Mouse (Mus musculus) hindbrain, embryonic 13.5 days (tissue): ENCODE data around the gene Pif1. TPM values are rescaled to one million over a fixed set of nuclear protein-coding genes. Genes with fewer than 3 reads are reported as not detected.

Experiments
- ATAC-seq: fragments of 200-750 bp; cut with Nextera tagmentation; 2 replicates; pipeline ENCODE4 v1.8.0; 2017; ENCODE audit warnings: moderate TSS enrichment; ENCODE audit not compliant: low FRiP score
- H3K27ac ChIP-seq: fragments of 300-500 bp; sonication (generic); 2 replicates; pipeline ENCODE4 v1.5.1; 2015; ENCODE audit warnings: inconsistent platforms, mild to moderate bottlenecking, moderate library complexity
- H3K27me3 ChIP-seq: fragments of 300-500 bp; sonication (generic); 2 replicates; pipeline ENCODE4 v1.6.1; 2015; ENCODE audit warnings: mild to moderate bottlenecking, inconsistent platforms
- H3K36me3 ChIP-seq: fragments of 300-500 bp; sonication (generic); 2 replicates; pipeline ENCODE4 v1.6.1; 2015; ENCODE audit warnings: mild to moderate bottlenecking, inconsistent platforms
- H3K4me1 ChIP-seq: fragments of 300-500 bp; sonication (generic); replicated peaks from 2 replicates; pipeline ENCODE4 v1.6.1; 2015; ENCODE audit warnings: inconsistent platforms
- H3K4me2 ChIP-seq: fragments of 300-500 bp; sonication (generic); 2 replicates; pipeline ENCODE4 v1.6.1; 2015; ENCODE audit warnings: inconsistent platforms, mild to moderate bottlenecking, moderate library complexity
- H3K4me3 ChIP-seq: fragments of 300-500 bp; sonication (generic); 2 replicates; pipeline ENCODE4 v1.5.1; 2015; ENCODE audit warnings: mild to moderate bottlenecking, inconsistent platforms
- H3K9ac ChIP-seq: fragments of 300-500 bp; sonication (generic); 2 replicates; pipeline ENCODE4 v1.6.1; 2015; ENCODE audit warnings: mild to moderate bottlenecking, inconsistent platforms
- H3K9me3 ChIP-seq: fragments of 300-500 bp; sonication (generic); 2 replicates; pipeline ENCODE4 v1.6.1; 2016; ENCODE audit warnings: inconsistent platforms
- WGBS: fragments of 180-500 bp; shearing (Covaris S2); methylation state at CpG from one replicate; pipeline ENCODE4 v1.1.7; 2015; 5-methylcytosine and 5-hydroxymethylcytosine counted together
- polyA plus RNA-seq: library from polyadenylated mRNA; unstranded; fragments of >200 nt; fragmentation: Nextera tagmentation; extraction: Ambion mirVana; gene quantifications from 2 replicates; pipeline ENCODE4 v1.2.1, GENCODE M21; 2015

Gene Pif1
- polyA plus RNA-seq, 1 experiment from 2014 or later = 3.8 TPM

GRCm38 (mm10) chr9:65630631-65631353 lies 43.8 kb downstream of the Pif1 start:
- peak overlapping the region; percentile 68 for H3K4me3 ChIP-seq
- peak overlapping the region; percentile 78 for H3K9ac ChIP-seq
- WGBS = under 1% methylated on average over 68 of the region's 78 CpGs
- H3K9me3 ChIP-seq = no peaks in the 10 kb centered on the region
- ATAC-seq = peak; percentile 73
- peaks cover 27% of the 10 kb centered on the region for H3K4me1 ChIP-seq
- peak overlapping the region; percentile 93 for H3K4me2 ChIP-seq
- no peaks in the 10 kb centered on the region for H3K36me3 ChIP-seq
- peaks cover 70% of the 10 kb centered on the region for H3K27me3 ChIP-seq
- H3K27ac ChIP-seq = no peak overlapping the region

- Histone ChIP-seq H3K4me3 (peak overlapping the region; percentile 68), H3K4me1 (peaks cover 27% of the 10 kb centered on the region), H3K36me3 (no peaks in the 10 kb centered on the region), H3K9ac (peak overlapping the region; percentile 78), H3K9me3 (no peaks in the 10 kb centered on the region), H3K27me3 (peaks cover 66% of the 10 kb centered on the region), H3K4me2 (peak overlapping the region; percentile 93), H3K27ac (no peak overlapping the region)
- no peak for ATAC-seq
- 16% methylated on average over 16 of the region's 16 CpGs for WGBS
These were observed 44.5 kb downstream of the Pif1 start for GRCm38 (mm10) chr9:65631354-65632021.

- Histone ChIP-seq H3K4me3 (no peak overlapping the region), H3K36me3 (no peaks in the 10 kb centered on the region), H3K4me2 (no peak overlapping the region), H3K27me3 (peaks cover 33% of the 10 kb centered on the region), H3K4me1 (peaks cover 9% of the 10 kb centered on the region), H3K9ac (no peak overlapping the region), H3K27ac (no peak overlapping the region), H3K9me3 (no peaks in the 10 kb centered on the region)
- WGBS = 77% methylated on average over 1 of the region's 1 CpGs
- no peak for ATAC-seq
These were observed 48.8 kb downstream of the Pif1 start for GRCm38 (mm10) chr9:65635766-65636165.

- no peak overlapping the region for H3K4me2 ChIP-seq
- no peak overlapping the region for H3K4me3 ChIP-seq
- ATAC-seq = no peak
- no peak overlapping the region for H3K27ac ChIP-seq
- H3K4me1 ChIP-seq = peaks cover 5% of the 10 kb centered on the region
- H3K27me3 ChIP-seq = peaks cover 21% of the 10 kb centered on the region
- no peak overlapping the region for H3K9ac ChIP-seq
- H3K36me3 ChIP-seq = no peaks in the 10 kb centered on the region
- H3K9me3 ChIP-seq = no peaks in the 10 kb centered on the region
- WGBS = 90% methylated on average over 4 of the region's 4 CpGs
These were observed 50.0 kb downstream of the Pif1 start for GRCm38 (mm10) chr9:65636926-65637325.

GRCm38 (mm10) chr9:65639065-65639464 lies 52.1 kb downstream of the Pif1 start:
- Histone ChIP-seq H3K27ac (no peak overlapping the region), H3K27me3 (peaks cover 5% of the 10 kb centered on the region; the same call in 1 of the 2 replicates), H3K4me1 (peaks cover 5% of the 10 kb centered on the region), H3K36me3 (no peaks in the 10 kb centered on the region), H3K4me2 (no peak overlapping the region), H3K9me3 (no peaks in the 10 kb centered on the region), H3K9ac (no peak overlapping the region), H3K4me3 (no peak overlapping the region)
- ATAC-seq = no peak
- WGBS = 60% methylated on average over 5 of the region's 5 CpGs

- H3K4me2 ChIP-seq = no peak overlapping the region
- H3K27ac ChIP-seq = no peak overlapping the region
- peaks cover 5% of the 10 kb centered on the region; the same call in 1 of the 2 replicates for H3K27me3 ChIP-seq
- H3K9ac ChIP-seq = no peak overlapping the region
- H3K4me1 ChIP-seq = peaks cover 5% of the 10 kb centered on the region
- H3K4me3 ChIP-seq = no peak overlapping the region
- no peaks in the 10 kb centered on the region for H3K9me3 ChIP-seq
- no peaks in the 10 kb centered on the region for H3K36me3 ChIP-seq
- WGBS = 6% methylated on average over 5 of the region's 5 CpGs
- ATAC-seq = no peak
These were observed 54.0 kb downstream of the Pif1 start for GRCm38 (mm10) chr9:65640838-65641410.

GRCm38 (mm10) chr9:65641446-65642052 lies 54.6 kb downstream of the Pif1 start:
- no peak for ATAC-seq
- H3K27me3 ChIP-seq = peaks cover 5% of the 10 kb centered on the region; the same call in 1 of the 2 replicates
- WGBS = 9% methylated on average over 12 of the region's 12 CpGs
- no peak overlapping the region for H3K4me2 ChIP-seq
- H3K4me3 ChIP-seq = no peak overlapping the region
- no peaks in the 10 kb centered on the region for H3K36me3 ChIP-seq
- H3K9ac ChIP-seq = no peak overlapping the region
- H3K4me1 ChIP-seq = peaks cover 5% of the 10 kb centered on the region
- H3K9me3 ChIP-seq = no peaks in the 10 kb centered on the region
- H3K27ac ChIP-seq = no peak overlapping the region

GRCm38 (mm10) chr9:65642546-65642945 lies 55.6 kb downstream of the Pif1 start:
- H3K4me2 ChIP-seq = no peak overlapping the region
- H3K4me3 ChIP-seq = no peak overlapping the region
- H3K4me1 ChIP-seq = peaks cover 5% of the 10 kb centered on the region
- no peaks in the 10 kb centered on the region for H3K36me3 ChIP-seq
- H3K9me3 ChIP-seq = no peaks in the 10 kb centered on the region
- H3K9ac ChIP-seq = no peak overlapping the region
- ATAC-seq = no peak
- H3K27ac ChIP-seq = no peak overlapping the region
- peaks cover 5% of the 10 kb centered on the region; the same call in 1 of the 2 replicates for H3K27me3 ChIP-seq

- WGBS = 89% methylated on average over 4 of the region's 4 CpGs
- Histone ChIP-seq H3K27me3 (peaks cover 5% of the 10 kb centered on the region; the same call in 1 of the 2 replicates), H3K27ac (no peak overlapping the region), H3K4me3 (no peak overlapping the region), H3K4me1 (peaks cover 5% of the 10 kb centered on the region), H3K4me2 (no peak overlapping the region), H3K36me3 (no peaks in the 10 kb centered on the region), H3K9me3 (no peaks in the 10 kb centered on the region), H3K9ac (no peak overlapping the region)
- no peak for ATAC-seq
These were observed 58.0 kb downstream of the Pif1 start for GRCm38 (mm10) chr9:65644960-65645359.

Other genes with a start within 250 kb of the Pif1 start
- 8.2 and 8.7 TPM in 2 replicates for gene Pdcd7, start 241.1 kb upstream of the Pif1 start, polyA plus RNA-seq
- gene Ubap1l, start 226.1 kb upstream of the Pif1 start, polyA plus RNA-seq = 2.0 and 2.3 TPM in 2 replicates
- 0.65 and 0.79 TPM in 2 replicates for gene Kbtbd13, start 195.5 kb upstream of the Pif1 start, polyA plus RNA-seq
- gene Rasl12, start 188.7 kb upstream of the Pif1 start, polyA plus RNA-seq = 7.1 and 7.9 TPM in 2 replicates
- gene Slc51b, start 164.2 kb upstream of the Pif1 start, polyA plus RNA-seq = not detected in 2 replicates
- gene Mtfmt, start 151.4 kb upstream of the Pif1 start, polyA plus RNA-seq = 26.1 and 27.9 TPM in 2 replicates
- 136 and 144 TPM in 2 replicates for gene Spg21, start 126.2 kb upstream of the Pif1 start, polyA plus RNA-seq
- gene Ankdd1a, start 67.0 kb upstream of the Pif1 start, polyA plus RNA-seq = 0.51 and 0.75 TPM in 2 replicates
- 5.8 and 7.6 TPM in 2 replicates for gene Plekho2, start 7.1 kb upstream of the Pif1 start, polyA plus RNA-seq
- 5.0 and 5.4 TPM in 2 replicates for gene Rbpms2, start 42.5 kb downstream of the Pif1 start, polyA plus RNA-seq
- gene Oaz2, start 80.8 kb downstream of the Pif1 start, polyA plus RNA-seq = 403 and 404 TPM in 2 replicates
- 9.3 and 9.7 TPM in 2 replicates for gene Zfp609, start 240.4 kb downstream of the Pif1 start, polyA plus RNA-seq